Mouse (Mus musculus) ES-E14 (cell line): ENCODE data around the gene Rph3a.

Experiments
- HCFC1 ChIP-seq: IDR thresholded peaks from 2 replicates; pipeline ENCODE4 v1.6.1; 2012; ENCODE audit warnings: low read length, inconsistent platforms, borderline replicate concordance; ENCODE audit not compliant: insufficient read depth
- ZNF384 ChIP-seq: IDR thresholded peaks from 2 replicates; pipeline ENCODE4 v1.6.1; 2012; ENCODE audit warnings: low read depth, low read length, inconsistent platforms

- no peak for TF ChIP-seq HCFC1
- TF ChIP-seq ZNF384: no peak
These were observed 37.6 kb downstream of the Rph3a start for GRCm38 (mm10) chr5:120972278-120972677.
